Mouse (Mus musculus) megakaryocyte-erythroid progenitor cell, adult 5-6 weeks (primary cell): ENCODE measurements at regions not wholly inside any gene's neighbourhood (a gene's known extent, or its start where the extent isn't known, plus 50 kb on each side); places are given as distances from the start of the nearest gene placed in this dataset.

Experiments
- ATAC-seq: replicated peaks from 2 replicates; pipeline ENCODE4 v1.8.0; 2016; ENCODE audit warnings: mild to moderate bottlenecking, inconsistent platforms; ENCODE audit not compliant: severe bottlenecking, poor library complexity, low FRiP score, low TSS enrichment

DNA sequence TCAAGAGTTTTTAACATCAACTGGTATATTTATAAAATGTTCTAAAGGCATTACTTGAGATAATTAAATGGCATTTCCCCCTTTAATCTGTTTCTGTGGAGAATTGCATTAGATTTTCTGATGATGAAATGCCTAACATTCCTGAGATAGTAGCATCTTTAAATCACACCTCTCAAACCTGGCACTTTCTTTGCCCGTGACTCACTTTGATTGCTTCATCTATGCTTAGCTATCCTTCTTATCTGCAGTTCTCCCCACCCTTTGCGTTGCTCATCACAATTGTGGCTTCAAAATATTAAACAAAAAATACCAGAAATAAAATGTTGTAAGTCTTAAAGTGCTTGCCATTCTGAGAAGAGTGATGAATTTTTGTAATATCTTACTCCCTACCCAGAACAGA lies 250.3 kb downstream of the 1190002N15Rik start:
- no peak for ATAC-seq

DNA sequence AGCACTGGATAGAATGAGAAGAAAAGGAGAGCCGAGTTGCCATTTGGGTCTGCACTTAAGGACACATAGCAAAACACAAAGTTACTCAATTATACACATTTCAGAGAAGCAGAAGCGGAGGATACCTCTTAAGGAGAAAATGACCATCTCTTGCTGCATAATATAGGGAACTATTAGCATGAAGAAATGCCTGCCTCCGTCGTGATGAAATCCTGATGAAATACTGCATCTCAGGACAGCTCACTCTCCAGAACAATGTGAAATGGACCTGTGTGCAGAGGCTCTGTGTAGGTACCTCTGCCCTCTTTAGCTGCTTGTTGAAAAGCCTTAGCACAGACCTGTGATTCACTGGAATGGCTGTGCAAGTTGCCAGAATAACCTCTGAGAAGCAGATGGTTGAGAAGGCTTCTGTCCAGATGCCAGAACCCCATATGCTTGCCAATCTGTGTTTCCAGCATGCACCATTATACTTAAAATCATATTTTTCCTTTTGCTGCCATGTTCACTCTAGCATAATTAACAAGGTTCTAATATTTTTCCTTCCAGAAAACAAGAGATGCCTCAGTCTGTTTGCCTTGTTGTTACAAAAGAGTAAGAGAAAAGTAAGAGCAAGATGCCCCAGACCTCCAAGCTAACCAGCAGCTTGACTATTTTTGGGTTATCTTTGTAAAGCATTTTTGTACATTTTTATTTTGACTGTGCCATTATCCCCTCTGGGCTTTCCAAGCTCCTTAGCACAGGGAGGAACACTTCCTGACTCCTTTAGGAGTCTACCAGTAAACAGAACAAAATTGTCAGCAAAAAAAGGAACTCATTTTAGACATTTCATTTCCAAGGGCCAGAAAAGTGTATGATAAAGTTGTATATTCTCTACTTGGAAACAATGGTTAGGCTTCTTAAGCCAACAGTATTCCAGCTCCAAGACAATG lies 259.0 kb downstream of the 1190002N15Rik start:
- no peak for ATAC-seq

DNA sequence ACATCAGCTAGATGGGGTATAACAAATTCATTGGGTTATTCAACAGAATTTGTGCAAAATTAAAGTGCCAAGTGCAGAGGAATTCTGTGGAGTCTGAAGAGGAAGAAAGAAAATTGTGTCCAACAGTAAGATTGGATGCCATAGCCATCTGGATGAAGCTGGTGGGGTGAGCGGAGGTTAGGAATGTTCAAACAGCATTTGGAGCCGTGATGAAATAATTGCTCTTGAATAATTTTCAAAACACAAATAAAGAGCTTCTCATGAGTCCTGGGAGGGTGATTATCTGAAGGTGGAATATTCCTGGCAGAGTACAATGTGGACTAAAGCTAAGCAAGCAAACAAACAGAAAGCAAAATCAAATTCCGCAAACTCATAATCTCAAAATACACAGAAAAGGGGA lies 260.8 kb downstream of the 1190002N15Rik start:
- ATAC-seq: no peak

DNA sequence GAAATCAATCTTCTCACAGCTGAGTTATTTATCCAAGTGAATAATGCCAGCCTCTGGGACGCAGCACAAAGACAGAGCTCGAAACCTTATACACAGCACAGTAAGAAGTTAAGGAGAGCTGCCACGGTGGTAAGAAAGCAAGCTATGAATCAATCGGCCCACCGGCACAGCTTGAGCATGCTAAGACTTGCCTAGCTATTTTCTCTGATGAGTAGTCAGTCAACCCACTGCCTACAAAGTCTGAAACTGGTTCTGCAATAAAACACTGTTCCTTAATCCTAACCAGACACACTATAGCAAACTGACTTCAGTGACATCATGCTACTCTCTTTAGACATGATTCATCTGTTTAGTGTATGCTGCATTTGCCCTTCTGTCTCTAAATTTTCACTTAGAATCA lies 268.7 kb downstream of the 1190002N15Rik start:
- ATAC-seq: no peak

DNA sequence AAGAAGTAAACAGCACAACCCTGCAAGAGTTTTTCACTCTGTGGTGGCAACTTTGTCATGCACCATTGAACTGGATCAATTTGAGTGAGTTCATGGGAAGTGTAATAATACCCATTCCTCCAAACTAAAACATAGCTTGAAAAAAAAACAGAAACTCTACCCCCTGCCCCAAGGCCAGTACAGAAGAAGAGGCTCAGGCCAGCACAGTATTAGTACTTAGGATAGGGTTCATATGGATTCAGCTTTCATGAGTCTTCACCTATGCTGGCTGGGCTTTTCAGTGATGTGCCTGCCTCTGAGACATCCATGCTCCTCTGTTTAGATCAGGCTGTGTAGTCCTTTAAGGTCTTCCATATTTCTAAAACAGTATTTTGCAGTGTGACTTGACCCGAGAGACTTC lies 270.6 kb downstream of the 1190002N15Rik start:
- ATAC-seq: no peak

DNA sequence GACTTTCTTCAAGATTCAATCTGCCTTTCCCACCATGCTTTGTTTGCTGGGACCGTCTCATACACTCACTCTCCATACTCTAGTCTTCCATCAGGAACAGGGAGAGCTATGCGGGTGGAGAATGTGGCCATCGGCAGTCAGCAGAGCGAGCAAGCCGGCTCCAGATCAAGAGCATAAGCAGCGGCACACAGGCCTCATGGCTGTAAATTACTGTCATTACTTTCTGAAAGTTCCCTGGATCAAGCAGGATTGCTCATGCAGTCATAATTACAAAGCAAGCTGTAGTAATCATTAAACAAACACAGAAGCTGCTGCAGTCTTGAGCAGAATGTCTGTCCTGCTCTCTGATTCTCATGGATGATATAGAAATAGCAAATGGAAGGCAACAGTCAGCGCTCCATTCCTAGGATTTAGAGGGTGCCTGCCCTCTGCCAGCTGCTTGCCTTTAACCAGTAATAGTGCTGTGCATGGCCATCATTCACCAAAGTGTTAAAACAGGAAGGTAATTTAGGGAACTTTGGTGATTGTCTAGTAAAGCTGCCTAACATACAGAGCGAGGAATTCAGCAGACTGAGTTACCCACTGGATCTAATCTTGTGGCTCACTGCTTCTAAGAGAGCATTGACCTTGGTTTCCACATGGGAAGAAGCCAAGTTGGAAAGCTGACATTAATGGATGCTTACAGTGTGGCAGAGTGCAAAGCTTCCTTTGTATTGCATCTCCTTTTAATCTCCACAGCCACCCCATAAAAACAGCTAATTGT lies 298.2 kb downstream of the 1190002N15Rik start:
- ATAC-seq: no peak

DNA sequence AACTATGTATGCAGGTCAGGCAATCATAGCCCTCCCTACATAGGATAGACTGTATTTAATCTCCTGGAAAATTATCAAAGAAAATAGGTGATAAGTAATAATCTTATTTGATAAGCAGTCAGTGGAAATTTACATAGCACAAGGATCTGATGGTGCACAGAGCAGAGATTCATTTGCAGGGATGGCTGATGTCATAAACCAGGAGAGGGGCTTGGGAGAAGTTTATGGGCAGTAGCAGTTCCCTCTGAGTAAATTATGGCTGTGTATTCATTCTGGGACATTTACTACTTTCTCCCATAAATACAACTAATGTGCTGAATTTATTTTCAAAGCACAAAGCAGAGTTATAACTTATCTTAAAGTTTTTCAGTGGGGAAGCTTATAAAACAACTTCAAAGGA lies 299.3 kb downstream of the 1190002N15Rik start:
- no peak for ATAC-seq

DNA sequence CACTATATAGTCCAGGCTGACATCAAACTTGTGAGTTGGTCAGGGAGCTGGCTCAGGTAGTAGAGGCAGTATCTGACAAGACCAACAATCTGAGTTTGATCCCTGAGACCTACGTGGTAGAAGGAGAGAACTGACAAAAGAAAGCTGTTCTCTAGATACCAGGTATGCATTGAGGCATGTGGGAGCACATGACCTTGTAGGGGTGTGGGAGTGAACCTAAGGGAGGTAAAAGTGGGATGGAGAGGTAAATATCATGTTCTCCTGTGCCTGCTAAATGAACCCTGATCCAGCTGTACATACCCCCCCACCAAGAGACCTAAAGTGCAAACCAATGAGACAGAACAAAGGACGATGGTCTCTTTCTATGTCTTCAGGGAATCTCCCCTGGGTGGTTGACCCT lies 308.3 kb downstream of the 1190002N15Rik start:
- ATAC-seq: no peak

DNA sequence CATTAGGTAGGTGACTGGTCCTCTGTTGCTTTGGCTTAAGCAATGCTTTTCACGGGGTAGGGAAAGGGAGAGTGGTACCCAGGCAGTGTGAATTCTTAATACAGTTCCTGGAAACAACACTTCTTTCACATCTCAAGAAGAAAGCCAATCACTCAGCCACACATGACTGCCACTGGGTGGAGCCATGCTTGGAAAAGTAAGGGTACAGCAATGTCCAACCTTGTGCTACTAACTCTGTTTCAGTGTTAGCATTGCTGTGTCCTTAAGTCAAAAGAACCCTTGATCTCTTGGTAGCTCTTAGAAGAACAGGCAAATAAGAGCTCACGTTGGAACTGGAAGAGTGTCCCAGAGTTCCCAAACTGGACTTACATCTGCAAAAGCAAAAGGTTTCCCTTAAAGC lies 318.8 kb downstream of the 1190002N15Rik start:
- ATAC-seq: no peak

DNA sequence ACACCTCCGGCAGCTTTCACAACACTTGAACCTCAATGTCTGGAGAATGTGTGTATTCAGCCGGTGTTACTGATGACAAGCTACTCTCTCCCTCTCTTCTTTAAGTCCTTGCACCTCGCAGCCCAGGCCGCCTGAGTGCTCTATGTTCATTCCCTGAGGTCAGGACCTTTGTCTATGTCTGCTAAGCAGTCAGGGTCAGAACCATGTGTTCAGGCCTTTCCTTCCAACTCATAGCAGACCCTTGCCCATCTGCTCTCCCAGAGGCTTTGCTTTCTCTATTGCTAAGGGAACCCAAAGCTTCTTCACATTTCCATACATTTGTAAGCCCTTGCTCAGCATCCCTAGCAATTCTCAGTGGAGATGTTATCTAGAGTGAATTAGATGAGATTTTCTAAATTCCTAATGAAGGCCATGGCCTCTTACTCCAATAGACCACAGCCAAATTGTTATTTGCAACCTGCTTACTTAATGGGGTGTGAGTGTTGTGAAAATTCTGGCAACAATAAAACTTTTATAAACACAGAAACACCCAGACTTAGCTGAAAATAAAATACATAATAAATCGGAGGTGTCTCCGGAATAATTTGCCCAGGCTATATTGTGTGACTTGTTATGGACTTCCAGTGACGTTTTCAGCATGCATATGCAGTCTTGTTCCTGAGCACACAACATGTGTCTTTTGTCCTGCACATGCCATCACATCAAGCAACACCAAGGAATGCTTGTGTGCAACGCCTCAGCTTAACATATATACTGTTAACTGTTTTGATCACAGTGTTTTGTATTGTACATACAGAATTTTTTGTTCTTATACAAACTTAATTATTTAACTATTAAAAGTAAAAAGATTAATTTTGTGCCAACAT lies 321.2 kb downstream of the 1190002N15Rik start:
- ATAC-seq: no peak

DNA sequence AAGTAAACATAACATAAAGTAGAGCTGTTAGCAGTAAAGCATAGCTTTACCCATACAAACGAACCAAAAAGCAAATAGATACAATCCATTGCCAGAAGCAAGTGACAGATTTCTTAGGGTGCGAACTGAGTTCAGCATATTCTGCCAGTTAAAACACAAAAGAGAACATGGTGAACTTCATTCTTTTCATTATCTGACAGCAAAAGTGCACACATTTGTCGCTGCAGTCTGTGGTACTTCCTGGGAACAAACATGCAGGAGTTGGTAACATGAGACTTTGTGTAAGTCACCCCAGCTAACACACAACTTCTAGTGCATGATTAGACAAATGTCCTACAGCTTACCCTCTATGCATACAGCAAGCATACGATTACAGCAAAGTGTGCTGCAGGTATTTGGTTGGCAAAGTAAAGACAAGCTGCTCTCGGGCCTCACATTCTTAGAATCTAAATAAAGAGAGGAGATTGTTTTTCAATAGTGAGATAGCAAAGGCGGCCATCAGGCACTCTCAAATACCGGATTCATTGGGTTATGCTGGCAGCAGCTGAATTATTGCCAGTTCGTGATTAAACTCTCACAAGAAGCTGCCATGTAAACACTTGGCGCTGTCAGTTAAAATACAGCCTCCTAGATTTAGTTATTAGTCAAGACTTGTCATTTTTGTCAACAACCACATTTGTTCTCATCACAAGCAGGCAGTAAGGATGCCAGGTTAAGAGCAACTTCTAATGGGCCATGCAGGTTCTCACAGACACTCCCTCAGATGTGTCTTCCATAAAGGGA lies 327.2 kb downstream of the 1190002N15Rik start:
- ATAC-seq: no peak

DNA sequence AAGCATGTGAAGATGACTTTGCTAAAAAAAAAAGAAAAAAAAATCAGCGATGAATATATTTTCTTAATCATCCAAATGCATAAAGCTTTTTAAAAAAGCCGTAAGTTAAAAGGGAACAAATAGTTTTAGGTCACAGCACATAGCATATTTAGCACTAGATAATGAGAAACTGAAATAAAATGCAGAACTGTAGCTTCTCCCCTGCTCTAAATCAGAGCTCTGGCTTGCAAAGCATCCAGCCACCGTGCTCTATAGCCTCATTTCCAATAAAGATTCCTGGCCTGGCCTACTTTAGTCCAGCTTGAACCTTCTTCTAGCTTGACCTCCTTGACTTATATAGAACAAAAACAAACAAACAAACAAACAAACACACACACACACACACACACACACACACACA lies 328.9 kb downstream of the 1190002N15Rik start:
- ATAC-seq: no peak

DNA sequence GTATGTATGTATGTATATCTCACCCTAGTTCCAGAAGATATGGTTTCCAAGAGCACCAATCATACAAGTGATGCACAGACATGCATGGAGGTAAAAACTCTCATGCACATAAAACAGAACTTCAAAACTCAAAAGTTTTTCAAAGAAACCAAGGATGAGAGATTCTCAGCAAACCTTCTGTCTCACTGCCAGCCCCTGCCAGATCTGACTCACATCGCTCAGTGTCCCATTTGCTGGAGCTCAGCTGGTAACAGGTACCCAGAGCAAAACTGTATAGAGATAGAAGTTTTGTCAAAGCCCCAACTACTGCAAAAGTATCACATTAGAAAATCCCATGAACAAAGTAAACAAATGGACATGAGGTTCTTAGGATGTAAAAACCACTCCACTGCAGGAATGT lies 337.0 kb downstream of the 1190002N15Rik start:
- ATAC-seq: no peak

DNA sequence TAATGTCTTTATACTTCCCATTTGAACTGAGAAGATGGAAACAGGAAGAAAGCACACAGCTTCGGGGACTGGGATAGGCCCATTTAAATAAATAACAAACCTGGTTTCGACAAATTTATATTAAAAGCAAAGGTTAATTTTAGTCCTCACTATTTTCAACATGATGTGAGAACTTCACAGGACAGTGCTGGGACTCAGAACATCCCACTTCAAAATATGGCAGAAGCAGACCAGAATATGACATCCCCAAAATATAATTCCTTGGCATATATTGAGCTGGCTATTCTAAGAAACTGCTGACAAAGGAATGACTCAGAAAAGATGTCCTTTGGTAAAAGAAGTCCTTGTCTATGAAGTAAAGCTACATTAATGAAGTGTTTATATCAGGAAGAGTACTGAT lies 338.0 kb downstream of the 1190002N15Rik start:
- no peak for ATAC-seq

DNA sequence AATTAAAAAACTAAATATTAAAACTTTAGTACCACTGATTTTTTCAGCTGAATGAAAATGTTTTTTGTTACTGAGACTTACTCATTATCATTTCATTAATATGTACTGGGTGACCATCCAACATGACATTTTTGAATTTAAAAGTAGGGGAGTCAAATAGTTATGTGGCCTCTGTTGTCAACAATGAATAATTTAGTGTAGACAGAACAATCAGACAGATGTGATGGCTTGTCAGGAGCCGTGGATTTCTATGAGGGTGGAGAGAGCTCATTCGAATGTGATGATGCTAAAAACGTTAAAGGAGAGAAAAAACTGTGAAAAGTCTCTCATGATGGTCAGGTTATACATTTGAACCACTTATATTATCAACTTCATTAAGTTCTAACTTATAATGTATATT lies 346.8 kb downstream of the 1190002N15Rik start:
- no peak for ATAC-seq

DNA sequence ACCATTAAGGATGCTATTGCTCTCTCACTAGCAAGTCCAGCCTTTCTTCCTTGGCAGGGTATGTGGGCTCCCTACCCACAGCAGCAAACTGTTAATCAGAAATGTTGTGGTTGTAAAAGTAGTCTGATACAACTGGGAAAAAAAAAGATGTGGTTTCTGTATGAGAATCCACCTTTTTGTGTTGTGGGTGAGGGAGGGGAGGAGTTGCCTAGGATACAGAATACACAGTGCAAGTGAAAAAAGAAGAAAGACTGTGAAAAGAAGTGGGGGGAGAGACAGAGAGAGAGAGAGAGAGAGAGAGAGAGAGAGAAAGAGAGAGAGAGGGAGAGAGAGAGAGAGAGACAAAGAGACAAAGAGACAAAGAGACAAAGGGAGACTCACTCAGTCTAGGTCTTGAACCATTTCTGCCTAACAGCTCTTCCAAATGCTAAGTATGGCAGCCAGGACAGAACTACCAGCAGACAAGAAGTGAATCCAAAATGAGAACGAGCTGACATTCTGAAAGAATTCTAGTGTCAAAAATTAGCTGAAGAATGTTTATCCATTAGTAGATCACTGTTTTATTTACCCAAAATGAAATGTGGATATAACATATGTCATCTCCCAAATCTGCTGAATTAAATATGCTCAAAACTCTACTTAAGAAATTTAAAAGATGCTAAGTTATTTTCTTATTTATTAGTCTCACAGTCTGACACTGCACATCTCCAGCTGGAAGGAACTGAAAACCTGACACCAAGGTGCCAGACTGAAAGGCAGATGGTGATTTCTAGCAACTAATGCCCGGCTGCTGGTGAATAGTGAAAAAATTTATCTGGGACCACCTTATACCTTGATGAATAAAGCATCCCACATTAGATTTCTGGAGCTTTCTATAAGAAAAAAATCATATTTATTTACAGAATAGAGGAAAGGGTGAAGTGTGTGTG lies 347.7 kb downstream of the 1190002N15Rik start:
- ATAC-seq: no peak

DNA sequence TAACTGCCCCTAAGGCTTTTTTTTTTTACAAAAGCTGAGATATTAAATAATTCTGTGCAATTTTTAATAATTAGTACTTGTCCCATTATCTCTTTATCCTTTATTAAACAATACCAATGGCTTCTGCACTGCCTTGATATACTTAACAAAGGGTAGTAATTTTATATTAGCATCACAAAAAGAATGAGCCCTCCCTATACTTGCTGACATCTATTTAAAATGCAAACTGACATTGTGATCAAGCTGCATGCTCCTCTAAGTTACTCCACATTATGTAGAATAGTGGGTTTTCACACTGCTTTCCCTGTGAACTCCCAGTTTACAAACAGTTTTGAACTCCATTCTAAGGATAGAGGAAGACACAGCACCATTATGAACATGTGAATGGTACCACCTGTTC lies 349.8 kb downstream of the 1190002N15Rik start:
- ATAC-seq: no peak
